Mouse (Mus musculus): Measurements from ENCODE around the gene Pnmt. TPM values are rescaled to one million over a fixed set of nuclear protein-coding genes. Genes with fewer than 3 reads are reported as not detected.

Gene Pnmt
- polyA plus RNA-seq, 1 experiment from 2014 or later, result 0.24 TPM

DNA sequence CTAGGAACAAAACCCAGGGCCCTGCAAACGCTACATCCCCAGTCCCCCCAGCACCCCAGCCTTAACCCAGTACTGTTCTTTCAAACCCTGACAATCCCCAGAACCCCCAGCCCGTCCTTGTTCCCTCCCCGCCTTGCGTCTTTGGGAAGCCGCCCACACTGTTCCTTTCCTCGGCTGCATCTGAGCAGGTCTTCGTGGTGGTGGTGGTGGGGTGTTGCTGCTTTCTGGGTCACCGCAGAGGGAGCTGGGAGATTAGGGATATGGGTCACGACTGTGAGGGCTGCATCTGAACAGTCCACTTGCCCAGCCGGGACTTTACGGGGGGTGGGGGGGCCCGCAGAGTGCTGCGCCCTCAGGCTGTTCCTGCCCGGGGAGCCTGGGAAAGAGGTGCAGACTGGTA is 31.8 kb upstream of the Pnmt start:
- no peaks in the 10 kb centered on the region for H3K9me3 ChIP-seq (replicated peaks; ENCODE audit: control insufficient read depth, low read length)
- peaks cover 3% of the 10 kb centered on the region for H3K4me1 ChIP-seq (ENCODE audit: control insufficient read depth, insufficient read depth, low read length)
- H3K4me2 ChIP-seq (ENCODE audit: low read depth, low read length), result no peak overlapping the region
- WGBS, result 55% methylated on average over 14 of the region's 14 CpGs
- no peak overlapping the region for H3K9ac ChIP-seq (replicated peaks; ENCODE audit: low read length)
- ATAC-seq (replicated peaks; ENCODE audit: insufficient number of reproducible peaks, low FRiP score, low TSS enrichment, low read depth) (no peak), DNase-seq (ENCODE audit: low spot score) (no peak)
- no peak overlapping the region for H3K27ac ChIP-seq (replicated peaks; ENCODE audit: low read depth, low read length)
- H3K36me3 ChIP-seq (replicated peaks; ENCODE audit: control insufficient read depth, insufficient read depth, low read depth, low read length), result no peaks in the 10 kb centered on the region
- no peak overlapping the region for H3K4me3 ChIP-seq (ENCODE audit: low read depth, low read length)
- H3K27me3 ChIP-seq (ENCODE audit: control insufficient read depth, insufficient read depth, low read length), result peaks cover 33% of the 10 kb centered on the region

GRCm38 (mm10) chr11:98355732-98356299 is 30.4 kb upstream of the Pnmt start:
- Histone ChIP-seq H3K4me2 (ENCODE audit: low read depth, low read length) (no peak overlapping the region), H3K9ac (replicated peaks; ENCODE audit: low read length) (no peak overlapping the region), H3K27ac (replicated peaks; ENCODE audit: low read depth, low read length) (no peak overlapping the region), H3K36me3 (replicated peaks; ENCODE audit: control insufficient read depth, insufficient read depth, low read depth, low read length) (no peaks in the 10 kb centered on the region), H3K27me3 (ENCODE audit: control insufficient read depth, insufficient read depth, low read length) (peaks cover 20% of the 10 kb centered on the region), H3K9me3 (replicated peaks; ENCODE audit: control insufficient read depth, low read length) (no peaks in the 10 kb centered on the region), H3K4me3 (ENCODE audit: low read depth, low read length) (no peak overlapping the region), H3K4me1 (ENCODE audit: control insufficient read depth, insufficient read depth, low read length) (peaks cover 4% of the 10 kb centered on the region)
- no peak for ATAC-seq (replicated peaks; ENCODE audit: insufficient number of reproducible peaks, low FRiP score, low TSS enrichment, low read depth)
- WGBS, result 10% methylated on average over 6 of the region's 6 CpGs
- peak; percentile 91 for DNase-seq (ENCODE audit: low spot score)

- Histone ChIP-seq H3K27me3 (ENCODE audit: control insufficient read depth, insufficient read depth, low read length) (peaks cover 10% of the 10 kb centered on the region), H3K9me3 (replicated peaks; ENCODE audit: control insufficient read depth, low read length) (no peaks in the 10 kb centered on the region), H3K9ac (replicated peaks; ENCODE audit: low read length) (no peak overlapping the region), H3K4me2 (ENCODE audit: low read depth, low read length) (no peak overlapping the region), H3K36me3 (replicated peaks; ENCODE audit: control insufficient read depth, insufficient read depth, low read depth, low read length) (no peaks in the 10 kb centered on the region), H3K27ac (replicated peaks; ENCODE audit: low read depth, low read length) (no peak overlapping the region), H3K4me1 (ENCODE audit: control insufficient read depth, insufficient read depth, low read length) (peaks cover 7% of the 10 kb centered on the region), H3K4me3 (ENCODE audit: low read depth, low read length) (no peak overlapping the region)
- DNase-seq (ENCODE audit: low spot score) (no peak), ATAC-seq (replicated peaks; ENCODE audit: insufficient number of reproducible peaks, low FRiP score, low TSS enrichment, low read depth) (no peak)
- WGBS, result 82% methylated on average over 7 of the region's 7 CpGs
Observed at GRCm38 (mm10) chr11:98356625-98357394, 29.4 kb upstream of the Pnmt start.

DNA sequence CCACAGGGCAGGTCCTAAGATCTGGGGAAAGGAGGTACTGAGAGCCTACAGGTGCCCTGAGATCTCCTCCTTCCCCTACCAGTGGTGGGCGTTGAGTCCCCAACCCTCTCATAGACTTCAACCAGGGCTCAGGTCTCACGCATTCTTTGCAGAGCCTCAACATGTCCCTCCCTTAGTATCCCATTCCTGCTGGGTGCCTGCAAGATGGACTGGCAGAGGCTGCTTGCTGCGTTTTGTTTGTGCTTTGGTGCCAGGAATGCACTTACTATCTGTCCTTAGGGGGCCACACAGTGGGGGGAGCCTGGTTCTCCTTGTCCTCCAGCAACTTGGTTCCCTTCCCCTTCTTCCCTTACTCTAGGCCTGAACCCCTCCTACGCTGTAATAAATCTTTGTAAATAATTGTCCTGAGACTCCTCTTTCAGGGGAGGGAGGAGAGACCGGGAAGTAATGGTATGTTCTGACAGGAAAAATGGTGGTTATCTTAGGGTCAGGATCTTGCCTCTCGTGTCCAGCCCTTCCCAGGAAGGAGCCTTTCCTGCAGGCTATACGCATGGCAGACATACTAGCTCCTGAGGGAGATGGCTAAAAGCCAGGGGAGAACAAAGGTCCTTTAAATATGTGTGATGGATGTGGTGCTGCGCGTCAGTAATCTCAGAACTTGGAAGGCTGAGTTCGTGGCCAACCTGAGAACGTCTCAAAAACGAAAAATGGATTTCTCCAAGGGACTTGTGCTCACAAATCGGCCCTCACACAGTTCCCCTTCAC is 28.7 kb upstream of the Pnmt start:
- peak overlapping the region; percentile 52; the same call in 1 of the 2 replicates for H3K27ac ChIP-seq (replicated peaks; ENCODE audit: low read depth, low read length)
- H3K4me1 ChIP-seq (ENCODE audit: control insufficient read depth, insufficient read depth, low read length), result peaks cover 7% of the 10 kb centered on the region
- no peaks in the 10 kb centered on the region for H3K9me3 ChIP-seq (replicated peaks; ENCODE audit: control insufficient read depth, low read length)
- H3K4me3 ChIP-seq (ENCODE audit: low read depth, low read length), result peak overlapping the region; percentile 65
- 10% methylated on average over 13 of the region's 13 CpGs for WGBS
- peak overlapping the region; percentile 72 for H3K9ac ChIP-seq (replicated peaks; ENCODE audit: low read length)
- H3K27me3 ChIP-seq (ENCODE audit: control insufficient read depth, insufficient read depth, low read length), result peaks cover 3% of the 10 kb centered on the region
- DNase-seq (ENCODE audit: low spot score) (peak; percentile 15), ATAC-seq (replicated peaks; ENCODE audit: insufficient number of reproducible peaks, low FRiP score, low TSS enrichment, low read depth) (no peak)
- H3K4me2 ChIP-seq (ENCODE audit: low read depth, low read length), result peak overlapping the region; percentile 33
- no peaks in the 10 kb centered on the region for H3K36me3 ChIP-seq (replicated peaks; ENCODE audit: control insufficient read depth, insufficient read depth, low read depth, low read length)

DNA sequence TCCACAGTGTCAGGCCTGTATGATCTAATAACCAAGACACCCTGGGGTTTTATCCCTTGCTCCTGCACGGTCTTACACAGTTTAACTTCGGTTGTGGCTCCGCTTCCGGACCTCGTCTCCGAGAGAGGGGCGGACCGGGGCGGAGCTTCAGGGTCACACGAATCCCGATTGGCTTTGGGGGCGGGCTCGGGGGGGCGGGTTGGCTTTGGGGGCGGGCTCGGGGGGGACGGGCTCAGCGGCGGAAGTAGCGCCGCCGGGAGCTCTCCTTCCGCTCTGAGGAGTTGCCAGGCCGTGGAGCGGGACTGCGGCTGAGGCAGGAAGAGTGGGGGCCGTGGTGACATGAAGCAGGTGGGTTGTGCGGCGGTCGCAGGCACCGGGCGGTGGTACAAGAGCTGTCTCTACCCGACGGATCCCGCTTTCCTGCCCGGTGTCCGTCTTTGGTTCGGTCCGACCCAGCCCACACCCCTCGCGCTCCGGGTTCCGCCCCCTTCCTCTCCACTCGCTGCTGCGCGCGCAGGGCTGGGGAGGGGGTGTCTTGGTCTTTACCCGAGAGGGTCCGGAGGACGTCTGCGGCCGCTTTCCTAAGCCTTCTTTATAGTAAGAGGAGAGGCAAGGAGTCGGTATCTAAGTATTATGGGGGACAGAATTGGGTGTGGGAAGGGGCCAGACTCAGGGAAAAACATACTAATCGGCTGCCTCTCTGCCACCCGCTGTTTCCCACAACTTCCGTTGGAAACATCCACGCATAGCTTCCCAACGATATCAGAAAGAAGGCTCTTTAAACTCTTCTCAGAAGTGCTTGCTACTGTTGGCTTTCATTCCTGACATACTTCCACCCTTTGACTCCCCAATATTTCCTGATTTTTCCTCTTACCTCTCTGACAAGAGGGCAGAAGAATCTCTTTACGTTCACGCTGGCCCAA is 27.8 kb upstream of the Pnmt start, which contains the start of gene Stard3:
Gene Stard3 (plus strand): TSS at position 208 of the 923 bp plus-strand sequence.
- H3K4me1 ChIP-seq (ENCODE audit: control insufficient read depth, insufficient read depth, low read length), result peaks cover 7% of the 10 kb centered on the region
- peaks cover 2% of the 10 kb centered on the region for H3K27me3 ChIP-seq (ENCODE audit: control insufficient read depth, insufficient read depth, low read length)
- peak within 1 kb of the TSS; percentile 72 for H3K9ac ChIP-seq (replicated peaks; ENCODE audit: low read length)
- no peaks in the 10 kb centered on the region for H3K9me3 ChIP-seq (replicated peaks; ENCODE audit: control insufficient read depth, low read length)
- H3K4me3 ChIP-seq (ENCODE audit: low read depth, low read length), result peak within 1 kb of the TSS; percentile 65
- WGBS, result under 1% methylated on average over 60 of the region's 60 CpGs
- peak; percentile 95 for DNase-seq (ENCODE audit: low spot score)
- peak within 1 kb of the TSS; percentile 52 for H3K27ac ChIP-seq (replicated peaks; ENCODE audit: low read depth, low read length)
- H3K4me2 ChIP-seq (ENCODE audit: low read depth, low read length), result peak within 1 kb of the TSS; percentile 69
- ATAC-seq (replicated peaks; ENCODE audit: insufficient number of reproducible peaks, low FRiP score, low TSS enrichment, low read depth), result peak; percentile 80
- H3K36me3 ChIP-seq (replicated peaks; ENCODE audit: control insufficient read depth, insufficient read depth, low read depth, low read length), result no peaks in the 10 kb centered on the region

DNA sequence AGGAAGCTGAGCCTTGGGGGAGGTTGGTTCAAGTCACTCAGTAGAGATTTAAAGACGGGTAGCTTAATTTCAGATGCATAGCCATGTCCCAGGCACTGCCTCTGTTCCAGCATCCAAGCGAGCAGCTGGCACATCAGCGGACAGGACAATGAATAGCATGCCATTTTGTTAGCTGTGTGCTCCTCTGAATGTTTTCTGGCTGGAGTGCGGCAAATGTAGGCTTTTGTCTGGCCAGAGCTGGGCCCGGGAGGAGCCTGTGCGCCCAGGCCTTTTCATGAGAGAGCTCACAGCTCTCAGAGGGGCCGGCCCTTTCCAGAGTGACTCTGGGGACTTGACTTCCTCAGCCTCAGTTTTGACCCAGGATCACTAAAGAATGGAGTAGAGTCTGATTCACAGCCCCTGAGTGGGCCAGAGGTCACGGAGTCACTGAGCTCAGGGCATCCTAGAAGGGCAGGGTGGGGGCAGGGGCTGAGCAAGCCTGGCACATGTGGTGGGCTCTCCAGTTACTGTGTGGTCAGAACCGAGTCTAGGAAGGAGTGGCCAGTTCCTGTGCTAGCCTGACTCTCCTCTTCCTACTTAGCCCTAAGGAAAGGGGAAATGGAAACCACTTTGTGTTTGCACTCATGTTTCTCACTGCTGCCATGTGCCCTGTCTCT is 25.3 kb upstream of the Pnmt start:
- H3K9me3 ChIP-seq (replicated peaks; ENCODE audit: control insufficient read depth, low read length), result no peaks in the 10 kb centered on the region
- 0 out of 2 replicates have a peak overlapping the region, but pooled peaks have one; percentile 13 for H3K27ac ChIP-seq (replicated peaks; ENCODE audit: low read depth, low read length)
- ATAC-seq (replicated peaks; ENCODE audit: insufficient number of reproducible peaks, low FRiP score, low TSS enrichment, low read depth) (no peak), DNase-seq (ENCODE audit: low spot score) (no peak)
- no peaks in the 10 kb centered on the region for H3K27me3 ChIP-seq (ENCODE audit: control insufficient read depth, insufficient read depth, low read length)
- peaks cover 7% of the 10 kb centered on the region for H3K4me1 ChIP-seq (ENCODE audit: control insufficient read depth, insufficient read depth, low read length)
- no peaks in the 10 kb centered on the region for H3K36me3 ChIP-seq (replicated peaks; ENCODE audit: control insufficient read depth, insufficient read depth, low read depth, low read length)
- H3K9ac ChIP-seq (replicated peaks; ENCODE audit: low read length), result peak overlapping the region; percentile 37
- 0 out of 2 replicates have a peak overlapping the region, but pooled peaks have one; percentile 4 for H3K4me2 ChIP-seq (ENCODE audit: low read depth, low read length)
- H3K4me3 ChIP-seq (ENCODE audit: low read depth, low read length), result no peak overlapping the region
- WGBS, result 32% methylated on average over 9 of the region's 9 CpGs

DNA sequence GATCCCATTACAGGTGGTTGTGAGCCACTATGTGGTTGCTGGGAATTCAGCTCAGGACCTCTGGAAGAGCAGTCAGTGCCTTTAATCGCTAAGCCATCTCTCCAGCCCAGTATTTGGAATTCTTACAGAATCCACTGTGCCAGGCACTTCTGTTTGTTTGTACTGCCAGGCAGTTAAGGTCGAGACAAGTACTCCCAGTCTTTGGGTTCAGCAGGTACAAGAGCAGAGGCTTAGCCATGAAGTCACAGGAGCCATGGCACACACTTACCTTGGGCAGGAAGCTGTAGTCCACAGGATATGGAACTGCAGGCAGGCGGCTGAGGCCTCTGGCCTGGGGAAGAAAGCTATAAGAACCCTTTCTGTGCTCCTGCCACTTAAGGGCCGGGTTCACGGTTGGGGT is 22.4 kb upstream of the Pnmt start:
- DNase-seq (ENCODE audit: low spot score) (no peak), ATAC-seq (replicated peaks; ENCODE audit: insufficient number of reproducible peaks, low FRiP score, low TSS enrichment, low read depth) (no peak)
- Histone ChIP-seq H3K27ac (replicated peaks; ENCODE audit: low read depth, low read length) (no peak overlapping the region), H3K27me3 (ENCODE audit: control insufficient read depth, insufficient read depth, low read length) (no peaks in the 10 kb centered on the region), H3K4me1 (ENCODE audit: control insufficient read depth, insufficient read depth, low read length) (peaks cover 7% of the 10 kb centered on the region), H3K36me3 (replicated peaks; ENCODE audit: control insufficient read depth, insufficient read depth, low read depth, low read length) (no peaks in the 10 kb centered on the region), H3K4me2 (ENCODE audit: low read depth, low read length) (no peak overlapping the region), H3K9me3 (replicated peaks; ENCODE audit: control insufficient read depth, low read length) (no peaks in the 10 kb centered on the region), H3K4me3 (ENCODE audit: low read depth, low read length) (no peak overlapping the region), H3K9ac (replicated peaks; ENCODE audit: low read length) (no peak overlapping the region)
- WGBS, result 81% methylated on average over 5 of the region's 5 CpGs
